In the genomic region with DNA sequence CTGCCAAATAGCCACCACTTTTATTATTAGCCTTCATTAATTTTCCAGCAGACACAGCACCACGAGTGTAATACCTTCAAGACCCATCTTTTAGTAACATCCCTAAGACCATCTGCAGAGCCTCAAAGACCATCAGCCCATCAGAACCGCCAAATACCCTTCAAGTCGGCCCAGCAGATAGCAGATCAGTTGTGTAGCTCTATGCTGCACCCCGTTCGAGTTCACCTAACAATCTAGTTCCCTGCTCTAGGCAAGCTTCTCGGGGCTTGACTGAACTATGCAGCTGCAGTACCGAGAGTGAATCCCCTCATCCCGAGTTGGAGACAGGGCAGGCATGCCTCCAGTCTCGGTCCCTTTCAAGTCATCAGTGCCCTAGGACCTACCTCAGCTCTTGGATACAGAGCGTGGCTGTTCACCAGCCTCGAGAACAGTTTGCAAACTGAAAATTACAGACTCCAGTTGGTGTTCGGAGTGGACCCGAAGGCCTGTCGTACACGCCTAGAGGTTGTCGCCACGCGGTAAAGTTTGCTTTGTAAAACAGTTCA, we compare ENCODE assay signal across 8 mouse cellular contexts. TPM values are rescaled to one million over a fixed set of nuclear protein-coding genes. Genes with fewer than 3 reads are reported as not detected.
DNase-seq lines count a peak whose midpoint lies in the region; ATAC-seq and TF ChIP-seq lines count a peak whose summit lies in the region.

No protein-coding gene starts in this region.

- intact Hi-C loops in left cerebral cortex, adult 2 months (cut with DNase I): loop anchor here (5.0 kb wide), 3 partner anchors 50 to 100 kb away; partner anchors contain the start of gene Tbc1d25
- intact Hi-C loops in left cerebral cortex, postnatal 14 days (cut with DNase I): loop anchor here (5.0 kb wide), 1 partner anchor 60 kb away; the partner anchor contains the start of gene Ebp
- intact Hi-C loops in left cerebral cortex, postnatal 10 days (cut with DNase I): loop anchor here (5.0 kb wide), 1 partner anchor 85 kb away; no protein-coding TSS in a partner anchor

- 15% methylated on average over 18 of the region's 18 CpGs for WGBS in embryonic facial prominence, embryonic 14.5 days
- 21% methylated on average over 18 of the region's 18 CpGs for WGBS in limb, embryonic 11.5 days
- whole genome bisulfite sequencing in neural tube, embryonic 14.5 days: 15% methylated on average over 18 of the region's 18 CpGs

- peak overlapping the region; percentile 60 for H3K4me2 ChIP-seq in embryonic facial prominence, embryonic 14.5 days (ENCODE audit: low read depth, low read length)
- peak overlapping the region; percentile 54 for H3K4me2 ChIP-seq in limb, embryonic 11.5 days (ENCODE audit: low read depth, severe bottlenecking)
- H3K4me2 ChIP-seq in neural tube, embryonic 14.5 days (ENCODE audit: low read depth, low read length): peak overlapping the region; percentile 52

- no peaks in the 10 kb centered on the region for H3K27me3 ChIP-seq in embryonic facial prominence, embryonic 14.5 days (replicated peaks; ENCODE audit: control insufficient read depth, insufficient read depth, low read length)
- H3K27me3 ChIP-seq in limb, embryonic 11.5 days (ENCODE audit: control insufficient read depth, insufficient read depth, low read length): no peaks in the 10 kb centered on the region
- H3K27me3 ChIP-seq in neural tube, embryonic 14.5 days (ENCODE audit: control insufficient read depth, insufficient read depth, low read length): no peaks in the 10 kb centered on the region

- H3K36me3 ChIP-seq in embryonic facial prominence, embryonic 14.5 days (ENCODE audit: control insufficient read depth, insufficient read depth, low read length): no peaks in the 10 kb centered on the region
- H3K36me3 ChIP-seq in limb, embryonic 11.5 days (ENCODE audit: control insufficient read depth, insufficient read depth, low read length): no peaks in the 10 kb centered on the region
- H3K36me3 ChIP-seq in neural tube, embryonic 14.5 days (ENCODE audit: control insufficient read depth, insufficient read depth, low read length): no peaks in the 10 kb centered on the region

- peak overlapping the region; percentile 73 for H3K9ac ChIP-seq in embryonic facial prominence, embryonic 14.5 days (ENCODE audit: low read depth, low read length)
- peak overlapping the region; percentile 1; the same call in 1 of the 2 replicates for H3K9ac ChIP-seq in limb, embryonic 11.5 days (ENCODE audit: low read length)
- peak overlapping the region; percentile 46 for H3K9ac ChIP-seq in neural tube, embryonic 14.5 days (replicated peaks; ENCODE audit: low read depth, low read length)

- DNase-seq in left cerebral cortex, adult 2 months (ENCODE audit: extremely low spot score in 1 of 2, low spot score in 2 of 2): peak in 1 of 2 experiments; percentile 9
- no peak for DNase-seq in left cerebral cortex, postnatal 14 days (ENCODE audit: low spot score in 2 of 2)
- DNase-seq in embryonic facial prominence, embryonic 14.5 days (ENCODE audit: low spot score): no peak
- no peak for DNase-seq in limb, embryonic 11.5 days (ENCODE audit: low spot score)
- no peak for DNase-seq in left cerebral cortex, postnatal 10 days (ENCODE audit: extremely low spot score in 1 of 2, low spot score in 2 of 2)
- no peak for DNase-seq in adrenal gland, postnatal 36 days
- DNase-seq in cerebellum, postnatal 4 days (ENCODE audit: low spot score in 2 of 2): no peak

- no peak for TF ChIP-seq CTCF in left cerebral cortex, adult 2 months (IDR thresholded peaks at IDR 0.05)

- H3K27ac ChIP-seq in left cerebral cortex, adult 2 months: peak overlapping the region; percentile 91; the same call in 1 of the 2 replicates
- peak overlapping the region; percentile 28; the same call in 1 of the 2 replicates for H3K27ac ChIP-seq in embryonic facial prominence, embryonic 14.5 days (replicated peaks; ENCODE audit: low read depth, low read length)
- no peak overlapping the region for H3K27ac ChIP-seq in limb, embryonic 11.5 days (replicated peaks; ENCODE audit: low read depth, low read length)
- no peak overlapping the region for H3K27ac ChIP-seq in neural tube, embryonic 14.5 days (ENCODE audit: low read depth, low read length)

- 0 out of 2 replicates have a peak, but pooled peaks cover 3% of the 10 kb centered on the region for H3K4me1 ChIP-seq in embryonic facial prominence, embryonic 14.5 days (ENCODE audit: control insufficient read depth, insufficient read depth, low read length)
- no peaks in the 10 kb centered on the region for H3K4me1 ChIP-seq in limb, embryonic 11.5 days (ENCODE audit: control insufficient read depth, insufficient read depth, low read length)
- no peaks in the 10 kb centered on the region for H3K4me1 ChIP-seq in neural tube, embryonic 14.5 days (ENCODE audit: control insufficient read depth, insufficient read depth, low read length)

- ATAC-seq in embryonic facial prominence, embryonic 14.5 days (ENCODE audit: low read depth): peak; percentile 42
- peak; percentile 60; the same call in 1 of the 2 replicates for ATAC-seq in limb, embryonic 11.5 days (ENCODE audit: insufficient number of reproducible peaks, low FRiP score, low TSS enrichment, low read depth)
- ATAC-seq in neural tube, embryonic 14.5 days (ENCODE audit: low read depth): peak; percentile 75

- peak overlapping the region; percentile 63 for H3K4me3 ChIP-seq in left cerebral cortex, adult 2 months
- peak overlapping the region; percentile 58 for H3K4me3 ChIP-seq in embryonic facial prominence, embryonic 14.5 days (ENCODE audit: low read depth, low read length)
- H3K4me3 ChIP-seq in limb, embryonic 11.5 days (ENCODE audit: low read depth, low read length): peak overlapping the region; percentile 44
- H3K4me3 ChIP-seq in neural tube, embryonic 14.5 days (ENCODE audit: low read depth, low read length): peak overlapping the region; percentile 46

- no peaks in the 10 kb centered on the region for H3K9me3 ChIP-seq in embryonic facial prominence, embryonic 14.5 days (ENCODE audit: control insufficient read depth, low read length)
- H3K9me3 ChIP-seq in limb, embryonic 11.5 days (ENCODE audit: control insufficient read depth, low read length): no peaks in the 10 kb centered on the region
- no peaks in the 10 kb centered on the region for H3K9me3 ChIP-seq in neural tube, embryonic 14.5 days (ENCODE audit: control insufficient read depth, low read length)

RNA-seq across cellular contexts. Expression of gene Ftsj1, which starts 0.3 kb away (rescaled TPM):
- 10 to 100 TPM; 23.8 to 24.3 TPM for total RNA-seq in left cerebral cortex, adult 2 months (2021)
- 10 to 100 TPM; 22.7 to 25.9 TPM for total RNA-seq in left cerebral cortex, postnatal 14 days (2021)
- polyA plus RNA-seq in embryonic facial prominence, embryonic 14.5 days (2014; fragmentation: Nextera tagmentation; extraction: Ambion mirVana): 40.5 and 42.8 TPM in 2 replicates
- polyA plus RNA-seq in limb, embryonic 11.5 days (2014; fragmentation: Nextera tagmentation; extraction: Ambion mirVana): 51.2 and 53.6 TPM in 2 replicates
- polyA plus RNA-seq in neural tube, embryonic 14.5 days (2014; fragmentation: Nextera tagmentation; extraction: Ambion mirVana): 50.6 and 52.7 TPM in 2 replicates
- 10 to 100 TPM; 22.9 to 27.5 TPM for total RNA-seq in left cerebral cortex, postnatal 10 days (2021)
- 10 to 100 TPM; 20.6 to 28.8 TPM for total RNA-seq in adrenal gland, postnatal 36 days (2021)

RNA-seq across cellular contexts. Expression of gene Slc38a5, which starts 19.1 kb away (rescaled TPM):
- 1 to 10 TPM; 3.9 to 7.3 TPM for total RNA-seq in left cerebral cortex, adult 2 months (2021)
- 10 to 100 TPM; 11.9 to 12.7 TPM for total RNA-seq in left cerebral cortex, postnatal 14 days (2021)
- polyA plus RNA-seq in embryonic facial prominence, embryonic 14.5 days (2014; fragmentation: Nextera tagmentation; extraction: Ambion mirVana): 0.56 and 0.89 TPM in 2 replicates
- polyA plus RNA-seq in limb, embryonic 11.5 days (2014; fragmentation: Nextera tagmentation; extraction: Ambion mirVana): 3.3 and 4.2 TPM in 2 replicates
- polyA plus RNA-seq in neural tube, embryonic 14.5 days (2014; fragmentation: Nextera tagmentation; extraction: Ambion mirVana): 24.3 and 40.7 TPM in 2 replicates
- 10 to 100 TPM; 13.5 to 24.3 TPM for total RNA-seq in left cerebral cortex, postnatal 10 days (2021)
- not detected for total RNA-seq in adrenal gland, postnatal 36 days (2021)

RNA-seq across cellular contexts. Expression of gene Porcn, which starts 45.5 kb away (rescaled TPM):
- total RNA-seq in left cerebral cortex, adult 2 months (2021): 10 to 100 TPM; 74.7 to 84.7 TPM
- 10 to 100 TPM; 83.2 to 83.3 TPM for total RNA-seq in left cerebral cortex, postnatal 14 days (2021)
- 9.0 and 10.9 TPM in 2 replicates for polyA plus RNA-seq in embryonic facial prominence, embryonic 14.5 days (2014; fragmentation: Nextera tagmentation; extraction: Ambion mirVana)
- 11.1 and 11.8 TPM in 2 replicates for polyA plus RNA-seq in limb, embryonic 11.5 days (2014; fragmentation: Nextera tagmentation; extraction: Ambion mirVana)
- 48.8 and 59.7 TPM in 2 replicates for polyA plus RNA-seq in neural tube, embryonic 14.5 days (2014; fragmentation: Nextera tagmentation; extraction: Ambion mirVana)
- 10 to 100 TPM; 65.8 to 67.9 TPM for total RNA-seq in left cerebral cortex, postnatal 10 days (2021)
- 1 to 10 TPM; 6.8 to 7.9 TPM for total RNA-seq in adrenal gland, postnatal 36 days (2021)

RNA-seq across cellular contexts. Expression of gene Ebp, which starts 58.5 kb away (rescaled TPM):
- total RNA-seq in left cerebral cortex, adult 2 months (2021): 10 to 100 TPM; 34.8 to 35.7 TPM
- total RNA-seq in left cerebral cortex, postnatal 14 days (2021): 10 to 100 TPM; 31.7 to 33.3 TPM
- polyA plus RNA-seq in embryonic facial prominence, embryonic 14.5 days (2014; fragmentation: Nextera tagmentation; extraction: Ambion mirVana): 31.4 and 31.9 TPM in 2 replicates
- polyA plus RNA-seq in limb, embryonic 11.5 days (2014; fragmentation: Nextera tagmentation; extraction: Ambion mirVana): 24.1 and 25.5 TPM in 2 replicates
- polyA plus RNA-seq in neural tube, embryonic 14.5 days (2014; fragmentation: Nextera tagmentation; extraction: Ambion mirVana): 31.8 and 37.4 TPM in 2 replicates
- total RNA-seq in left cerebral cortex, postnatal 10 days (2021): 10 to 100 TPM; 27.5 to 29.8 TPM
- total RNA-seq in adrenal gland, postnatal 36 days (2021): 10 to 100 TPM; 57.2 to 94.7 TPM

Comparison
In these comparisons a context has a peak if more than half of its experiments do, and no peak if none do; other contexts are left out.
1. H3K27ac ChIP-seq: peak in left cerebral cortex, adult 2 months (single experiment) and embryonic facial prominence, embryonic 14.5 days (single experiment); none in limb, embryonic 11.5 days (single experiment) and neural tube, embryonic 14.5 days (single experiment).
2. H3K9ac ChIP-seq: peak in every context shown above with its lines; median percentile 73 in embryonic facial prominence, embryonic 14.5 days; 46 in neural tube, embryonic 14.5 days; 1 in limb, embryonic 11.5 days.
3. RNA of gene Slc38a5, which starts 19.1 kb away (total RNA-seq): 13.5 to 24.3 TPM in left cerebral cortex, postnatal 10 days, 11.9 to 12.7 TPM in left cerebral cortex, postnatal 14 days and 3.9 to 7.3 TPM in left cerebral cortex, adult 2 months; not detected in adrenal gland, postnatal 36 days; every median in the first group is over 4 times any median in the second.
4. RNA of gene Porcn, which starts 45.5 kb away (total RNA-seq): 74.7 to 84.7 TPM in left cerebral cortex, adult 2 months, 83.2 to 83.3 TPM in left cerebral cortex, postnatal 14 days and 65.8 to 67.9 TPM in left cerebral cortex, postnatal 10 days; 6.8 to 7.9 TPM in adrenal gland, postnatal 36 days; every median in the first group is over 4 times any median in the second.
5. Peak in every context shown above with its lines, with median percentiles within 50 percentile points of each other: H3K4me3 ChIP-seq, ATAC-seq and H3K4me2 ChIP-seq.